Mouse (Mus musculus) spleen, adult 18-20 months (tissue): ENCODE measurements around the gene Fblim1.

ENCODE experiments used
- DNase-seq, 2 experiments: peaks; one replicate each; pipeline ENCODE4 v3.0.0; 2022; ENCODE audit warnings: mixed read lengths in 2 of 2

The Fblim1 gene

DNA sequence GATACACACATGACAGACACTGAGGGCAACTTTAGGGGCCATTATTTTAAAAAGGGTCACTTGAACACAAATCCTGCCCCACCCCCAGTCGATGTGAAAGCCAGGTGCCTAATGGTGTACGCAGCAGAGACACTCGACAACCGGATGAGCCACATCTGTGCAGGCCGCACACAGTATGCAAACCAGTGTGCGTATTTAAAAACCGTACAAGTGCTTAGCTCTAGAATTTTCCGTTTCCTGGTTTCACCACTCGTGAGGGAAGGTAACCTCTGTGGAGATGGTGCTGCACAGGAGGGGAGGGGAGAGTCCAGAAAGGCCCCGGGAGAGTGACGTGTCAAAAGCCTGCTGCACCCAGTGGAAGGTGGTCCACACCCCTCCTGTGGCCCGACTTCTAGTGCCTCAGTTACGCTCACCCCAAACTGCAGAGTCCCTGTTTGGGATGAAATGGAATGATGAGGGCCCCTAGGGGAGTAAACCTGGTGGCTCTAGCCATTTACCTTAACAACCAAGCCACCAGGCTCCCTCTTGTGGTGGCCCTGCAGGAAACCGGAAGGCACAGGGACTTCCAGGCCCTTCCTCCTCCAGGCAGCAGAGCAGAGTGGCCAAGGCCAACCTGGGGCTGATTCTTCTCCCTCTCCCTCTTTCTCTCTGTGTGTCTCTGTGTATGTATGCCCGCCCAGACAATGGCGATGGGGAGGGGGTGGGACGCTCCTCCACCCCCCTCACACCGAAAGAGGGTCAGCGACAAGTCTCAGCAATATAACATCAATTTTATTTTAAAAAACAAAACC lies 19.3 kb upstream of the Fblim1 start:
- DNase-seq = peak in 1 of 2 experiments; percentile 44

- no peak for DNase-seq
Observed at GRCm38 (mm10) chr4:141624134-141624533, 18.2 kb upstream of the Fblim1 start.

DNA sequence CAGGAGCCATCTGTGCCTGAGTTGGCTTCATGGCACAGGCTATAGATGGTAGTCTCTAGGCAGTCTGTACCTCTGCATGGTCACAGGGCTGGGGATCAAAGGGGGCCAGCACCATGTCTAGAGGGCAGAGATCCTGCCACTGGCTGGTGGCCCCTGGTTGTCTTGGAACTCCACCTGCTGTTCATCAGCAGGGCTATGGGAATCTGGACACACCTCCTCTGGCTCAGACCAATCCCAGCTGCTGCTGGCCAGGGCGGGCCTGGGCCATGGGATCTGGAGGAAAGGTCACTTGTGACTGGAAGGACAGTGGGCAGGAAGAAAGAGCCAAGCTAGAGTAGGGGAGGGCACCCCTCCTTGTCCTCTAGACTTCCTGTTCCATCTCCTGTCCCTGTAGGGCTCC lies 17.8 kb upstream of the Fblim1 start, which contains the start of gene Slc25a34:
Gene Slc25a34 (minus strand): TSS at position 156 of the 400 bp plus-strand sequence.
- DNase-seq = no peak

GRCm38 (mm10) chr4:141623037-141623436 lies 17.1 kb upstream of the Fblim1 start:
- DNase-seq = no peak

- DNase-seq = no peak
Observed at GRCm38 (mm10) chr4:141622580-141622979, 16.7 kb upstream of the Fblim1 start.

DNA sequence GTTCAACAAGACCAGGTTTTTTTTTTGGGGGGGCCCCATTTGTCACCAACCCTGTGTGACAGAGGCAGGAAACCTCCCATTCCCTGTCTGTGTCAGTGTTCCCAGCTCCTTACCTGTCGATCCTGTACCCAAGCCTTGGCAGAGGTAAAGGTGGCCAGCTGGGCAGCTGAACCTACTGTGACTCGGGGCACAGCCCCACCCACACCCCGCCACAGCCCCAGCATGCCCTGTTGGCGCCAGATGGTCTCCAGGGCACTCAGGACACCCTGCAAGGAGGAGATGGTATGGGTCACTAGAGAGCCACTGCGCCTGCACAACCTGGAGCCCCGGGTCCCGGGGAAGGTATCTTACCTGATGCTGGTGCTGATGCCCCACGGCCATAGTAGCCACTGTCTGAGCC lies 16.2 kb upstream of the Fblim1 start:
- DNase-seq = no peak

- DNase-seq = no peak
Observed at GRCm38 (mm10) chr4:141621297-141621696, 15.4 kb upstream of the Fblim1 start.

DNA sequence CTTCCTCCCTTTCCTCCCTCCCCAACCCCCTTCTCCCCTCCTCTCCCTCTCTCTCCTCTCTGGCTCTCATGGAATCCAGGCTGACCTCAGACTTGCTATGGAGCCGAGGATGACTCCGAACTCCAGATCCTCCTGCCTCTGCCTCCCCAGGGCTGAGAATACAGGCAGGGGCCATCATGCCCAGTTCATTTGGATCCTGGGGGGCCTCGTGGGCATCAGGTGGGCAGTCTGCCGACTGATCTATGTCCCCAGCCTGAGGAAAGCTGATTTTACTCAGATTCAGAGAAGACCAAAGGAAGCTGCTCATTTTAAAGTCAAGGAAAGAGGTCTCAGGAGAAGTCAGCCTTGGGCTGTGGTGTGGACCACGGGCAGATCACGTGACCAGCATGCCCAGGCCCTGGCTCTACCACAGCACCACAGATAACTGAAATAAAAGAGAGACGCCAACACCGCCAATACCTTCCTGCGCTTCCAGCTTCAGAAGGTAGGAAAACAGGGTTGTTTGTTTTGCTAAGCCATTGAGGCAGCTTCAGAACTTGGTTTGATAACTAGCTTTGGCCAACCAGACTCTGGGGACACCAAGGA lies 13.5 kb upstream of the Fblim1 start:
- no peak for DNase-seq

DNA sequence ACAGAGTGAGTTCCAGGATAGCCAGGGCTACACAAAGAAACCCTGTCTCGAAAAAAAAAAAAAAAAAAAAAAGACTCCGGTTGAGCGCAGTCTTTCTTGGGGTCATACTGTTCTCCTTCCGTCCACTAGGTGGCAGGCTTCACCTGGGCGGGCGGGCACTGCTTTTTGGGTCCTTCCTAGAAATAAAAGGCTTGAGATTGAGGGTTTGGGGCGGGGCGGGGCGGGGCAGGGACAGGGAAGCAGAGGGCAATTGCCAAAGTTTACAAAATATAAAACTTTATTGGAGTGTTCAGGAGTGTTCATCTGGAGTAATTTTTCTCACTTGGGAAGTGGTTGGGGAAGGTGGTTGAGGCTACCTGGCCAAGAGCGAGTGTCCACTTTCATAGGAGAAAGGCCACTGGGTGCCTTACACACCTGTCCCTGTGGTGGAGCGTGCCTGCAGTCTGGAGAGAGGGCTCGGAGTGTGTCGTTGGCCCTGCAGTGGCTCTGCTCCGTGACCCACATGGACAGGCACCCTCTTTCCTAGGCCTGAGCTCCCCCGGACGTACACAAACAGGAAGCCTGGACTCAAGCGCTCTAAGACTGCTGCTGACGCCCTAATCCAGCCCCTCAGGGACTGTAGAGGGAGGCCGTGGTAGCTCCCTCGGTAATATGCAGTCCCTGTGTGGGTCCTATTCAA lies 12.8 kb upstream of the Fblim1 start, which contains the start of gene Tmem82:
Gene Tmem82 (minus strand): TSS at position 69 of the 679 bp plus-strand sequence.
- DNase-seq = peak; percentile 37 to 55

GRCm38 (mm10) chr4:141617863-141618564 lies 12.1 kb upstream of the Fblim1 start:
- peak in 1 of 2 experiments; percentile 26 for DNase-seq

GRCm38 (mm10) chr4:141617299-141617698 lies 11.4 kb upstream of the Fblim1 start:
- peak; percentile 50 to 71 for DNase-seq

GRCm38 (mm10) chr4:141616811-141617210 lies 10.9 kb upstream of the Fblim1 start:
- DNase-seq = no peak

GRCm38 (mm10) chr4:141614946-141615345 lies 9.1 kb upstream of the Fblim1 start:
- DNase-seq = no peak

- DNase-seq = no peak
Observed at GRCm38 (mm10) chr4:141609538-141609937, 3.6 kb upstream of the Fblim1 start.

DNA sequence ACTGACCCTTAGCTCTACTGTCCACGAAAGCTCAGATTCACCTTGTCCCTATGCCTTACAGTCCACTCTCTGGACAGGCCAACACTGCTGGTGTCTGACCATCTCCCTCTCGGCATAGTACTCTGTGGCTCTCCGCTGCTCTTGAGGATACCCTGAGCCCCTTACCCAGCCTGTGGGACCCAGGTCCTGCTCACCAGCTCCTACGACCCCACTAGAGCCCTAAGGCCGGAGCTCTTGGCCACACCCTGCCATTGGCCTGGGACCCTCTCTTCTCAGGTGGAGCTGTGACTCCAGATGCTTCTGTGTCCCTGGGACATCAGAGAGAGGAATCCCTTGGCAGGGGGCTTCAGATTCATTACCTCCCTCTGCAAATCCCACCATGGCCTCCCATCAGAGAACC lies 475 bp downstream of the Fblim1 start:
- DNase-seq = no peak

DNA sequence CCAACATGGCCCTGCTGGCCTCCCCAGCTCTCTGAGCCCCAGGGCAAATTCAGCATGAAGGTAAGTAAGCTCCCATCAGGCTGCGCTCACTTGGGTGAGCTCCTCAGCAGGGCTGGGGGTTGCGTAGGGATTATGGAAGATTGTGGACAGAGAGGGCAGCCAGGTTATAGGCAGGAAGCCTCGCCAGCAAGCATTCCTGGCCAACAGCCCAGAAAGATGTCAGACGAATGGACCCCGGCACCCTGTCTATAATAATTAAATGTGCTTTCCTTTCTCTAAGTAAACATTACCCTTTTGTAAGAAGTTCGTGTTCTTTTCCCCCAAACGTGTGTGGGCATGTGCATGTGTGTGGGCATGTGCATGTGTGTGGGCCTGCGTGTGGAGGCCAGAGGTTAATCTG lies 1.4 kb downstream of the Fblim1 start:
- DNase-seq = no peak

DNA sequence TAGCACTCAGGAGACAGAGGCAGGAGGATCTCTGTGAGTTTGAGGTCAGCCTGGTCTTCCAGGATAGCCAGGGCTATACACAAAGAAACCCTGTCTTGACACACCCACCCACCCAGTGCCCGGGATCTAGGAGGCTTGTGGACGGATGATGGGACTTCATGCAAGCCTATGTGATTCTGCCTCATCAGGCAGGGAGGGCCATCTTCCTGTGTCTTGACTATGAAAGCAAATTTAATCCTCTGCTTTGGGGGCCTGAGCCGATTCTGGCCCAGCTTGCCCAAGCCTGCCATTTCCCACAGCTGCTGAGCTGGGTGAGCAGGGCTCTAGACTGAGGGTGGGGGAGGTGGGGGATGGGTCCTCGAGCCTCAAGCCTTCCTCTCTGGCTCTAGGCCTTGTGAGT lies 2.0 kb downstream of the Fblim1 start:
- no peak for DNase-seq

DNA sequence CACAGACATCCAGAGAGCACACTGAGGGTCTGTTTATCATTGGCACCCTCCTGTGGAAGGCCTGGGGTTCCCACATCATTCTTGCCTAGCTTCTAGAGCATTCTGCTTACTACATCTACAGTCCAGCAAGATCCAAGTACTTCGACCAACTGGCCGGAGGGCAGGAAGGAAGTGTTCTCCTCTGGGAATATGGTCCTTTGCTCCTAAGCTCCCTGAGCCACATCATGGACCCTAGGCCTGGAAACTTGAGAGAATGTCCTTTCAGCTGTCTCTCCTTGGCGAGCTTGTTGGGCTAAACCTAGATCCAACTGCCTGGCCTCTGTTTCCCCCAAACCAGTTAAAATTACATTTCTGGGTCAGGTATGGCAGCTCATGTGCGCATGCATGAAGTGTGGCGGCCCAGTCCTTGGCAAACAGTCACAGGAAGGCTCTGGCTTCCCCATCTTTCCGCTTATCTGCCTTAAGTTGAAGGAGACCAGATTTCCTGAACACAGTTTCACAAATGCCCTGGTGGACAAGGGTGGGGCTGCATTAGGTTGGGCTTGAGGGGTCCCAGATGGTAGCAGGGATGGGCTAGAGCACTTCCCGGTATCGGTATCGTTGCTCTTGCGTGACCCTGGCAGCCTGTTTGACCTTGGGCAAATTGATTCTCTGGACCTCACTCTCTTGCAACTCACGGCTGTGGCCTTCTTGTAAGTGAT lies 3.2 kb downstream of the Fblim1 start:
- DNase-seq = no peak

DNA sequence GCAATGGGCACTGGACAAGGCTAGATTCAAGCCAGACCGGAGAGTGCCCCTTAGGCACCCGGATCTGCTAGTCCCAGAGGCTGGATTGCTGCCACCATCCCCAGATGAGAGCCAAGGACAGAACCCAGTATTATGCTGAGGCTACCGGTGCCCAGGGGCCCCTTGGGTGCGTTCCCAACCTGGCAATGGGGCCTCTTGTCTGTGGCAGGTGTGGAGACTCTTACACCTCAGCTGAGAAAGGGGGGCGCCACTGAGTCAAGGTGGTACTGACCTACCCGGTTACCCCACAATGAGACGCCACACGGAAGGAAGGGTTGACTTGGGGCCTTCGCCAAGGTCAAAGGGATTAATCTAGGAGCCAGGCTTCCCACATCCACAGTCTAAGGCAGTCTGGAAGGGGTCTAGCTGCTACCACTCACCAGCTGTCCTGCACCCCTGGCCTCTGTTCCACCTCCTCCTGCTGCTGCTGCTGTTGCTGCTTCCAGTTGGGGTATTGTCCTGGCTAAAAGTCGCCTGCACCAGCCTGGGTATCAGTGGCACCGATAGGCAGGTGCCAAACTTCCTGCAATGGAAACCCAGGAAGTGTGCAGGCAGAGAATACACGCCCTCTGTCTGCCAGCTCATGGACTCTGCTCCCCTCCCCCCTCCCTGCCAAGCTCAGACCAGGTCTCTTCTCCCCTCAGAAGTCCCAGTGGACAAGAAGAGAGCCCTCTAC lies 4.6 kb downstream of the Fblim1 start:
- DNase-seq = no peak

DNA sequence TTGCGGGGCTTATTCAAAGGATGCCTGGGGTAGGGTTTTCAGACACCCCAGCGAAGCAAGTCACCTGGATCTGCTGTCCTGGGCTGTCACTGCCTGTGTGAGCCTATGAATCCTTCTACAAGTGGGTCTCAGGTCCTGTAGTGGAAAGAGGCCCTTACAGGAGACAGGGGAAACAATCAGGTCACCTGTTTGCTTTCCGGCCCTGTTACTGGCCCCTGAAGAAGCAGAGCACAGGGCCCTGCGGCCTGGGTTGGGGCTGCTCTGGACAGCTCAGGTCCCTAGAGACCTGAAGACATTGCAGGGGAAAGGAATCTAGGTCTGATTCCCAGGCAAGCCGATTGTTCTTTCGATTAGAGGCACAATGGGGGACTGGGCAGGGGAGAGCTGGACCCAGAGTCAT lies 5.5 kb downstream of the Fblim1 start:
- DNase-seq = no peak

DNA sequence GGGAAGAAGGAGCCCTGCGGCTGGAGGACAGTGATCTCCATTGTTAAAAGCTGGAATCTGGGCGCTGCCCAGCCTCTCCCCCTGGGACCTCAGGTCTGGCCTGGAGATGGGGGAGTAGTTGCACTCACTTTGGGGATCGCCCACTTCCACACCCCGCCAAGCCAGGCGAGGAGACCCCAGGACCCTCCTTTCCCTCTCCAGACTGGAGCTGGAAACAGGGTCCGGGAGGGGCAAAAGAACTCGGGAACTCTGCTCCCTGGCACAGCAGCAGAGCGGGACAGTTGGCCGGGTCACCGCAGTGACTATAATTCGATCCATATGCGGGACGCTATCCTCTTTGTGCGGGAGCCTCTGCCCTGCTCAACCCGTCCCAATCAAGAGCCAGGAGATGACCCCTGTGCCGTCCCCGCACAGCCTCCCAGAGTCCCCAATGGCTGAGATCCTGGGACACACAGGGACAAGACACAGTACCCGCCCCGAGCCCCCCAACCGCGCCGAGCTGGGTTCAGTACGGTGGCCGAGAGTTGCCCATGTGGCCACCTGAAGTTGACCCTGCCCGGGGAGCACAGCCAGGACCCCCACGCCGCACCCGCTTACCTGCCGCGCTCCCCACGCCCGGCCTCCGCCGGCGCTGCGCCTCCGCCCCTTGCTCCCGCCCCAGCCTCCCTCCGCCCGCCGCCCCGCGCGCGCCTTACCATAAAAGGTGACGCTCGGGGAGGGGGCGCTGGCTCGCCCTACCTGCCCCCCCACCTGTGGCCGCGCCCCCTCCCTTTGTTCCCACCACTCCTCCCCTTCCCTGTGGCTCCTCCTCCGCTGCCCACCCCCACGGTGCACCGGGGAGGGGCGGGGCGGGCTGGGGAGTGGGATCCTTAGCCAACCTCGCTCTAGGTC lies 6.4 kb downstream of the Fblim1 start:
- DNase-seq = no peak
